Mouse (Mus musculus): ENCODE data around the gene Slc38a1.

DNA sequence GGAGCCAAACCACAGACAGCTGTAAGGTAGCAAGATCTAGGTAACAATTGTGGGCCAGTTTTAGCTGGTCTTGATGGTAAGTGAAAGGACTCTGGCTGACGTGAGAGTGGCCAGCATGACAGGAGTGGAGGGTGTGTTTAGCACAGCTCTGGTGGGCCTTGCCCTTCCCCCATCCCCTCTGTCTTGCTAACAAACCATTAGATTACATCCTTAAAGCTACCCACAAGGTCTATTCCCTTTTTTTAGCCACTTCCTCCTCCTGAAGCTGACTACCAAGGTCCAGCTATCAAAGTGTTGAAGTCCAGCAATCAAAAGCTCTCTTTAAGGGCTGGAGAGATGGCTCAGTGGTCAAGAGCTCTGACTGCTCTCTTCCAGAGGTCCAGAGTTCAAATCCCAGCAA lies 78.9 kb downstream of the Slc38a1 start:
- TF ChIP-seq MYC (IDR thresholded peaks at IDR 0.05; ENCODE audit: low read depth, low read length) (no peak), SIN3A (IDR thresholded peaks at IDR 0.05; ENCODE audit: low read length) (no peak), POLR2A (IDR thresholded peaks at IDR 0.05; ENCODE audit: control insufficient read depth in 1 of 2, insufficient read depth in 1 of 2, low read depth in 1 of 2, low read length in 2 of 2, poor library complexity in 1 of 2) (no peak), JUND (IDR thresholded peaks at IDR 0.05; ENCODE audit: low read depth, low read length) (no peak), USF2 (IDR thresholded peaks at IDR 0.05; ENCODE audit: borderline replicate concordance in 1 of 2, insufficient read depth in 1 of 2, low read depth in 1 of 2, low read length in 2 of 2) (no peak)

Measured in MEL (cell line).